Mouse (Mus musculus): ENCODE data around the gene Nt5c.

DNA sequence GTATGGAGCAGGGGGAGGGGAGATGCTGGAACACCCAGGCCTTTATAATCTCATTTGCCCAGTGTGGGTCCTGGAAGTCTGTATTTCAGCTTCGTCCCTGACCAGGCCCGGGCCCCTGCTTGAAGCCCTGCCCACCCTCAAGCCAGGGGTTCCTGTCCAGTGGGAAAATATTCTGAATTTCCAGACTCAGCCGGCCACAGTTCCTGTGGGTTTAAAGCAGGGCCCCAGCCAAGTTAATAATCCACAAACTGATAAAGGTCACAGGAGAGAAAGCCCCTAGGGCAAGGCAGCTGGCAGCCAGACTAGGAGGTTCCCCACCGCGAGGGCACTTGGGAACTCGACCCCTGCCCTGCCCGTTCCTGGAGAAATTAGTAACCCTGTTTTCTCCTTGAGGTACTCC lies 42.7 kb downstream of the Nt5c start:
- TF ChIP-seq CTCF (IDR thresholded peaks at IDR 0.05; ENCODE audit: low read depth, low read length) (no peak), POLR2A (IDR thresholded peaks at IDR 0.05; ENCODE audit: extremely low read depth, insufficient read depth, low read length) (no peak)
